Mouse (Mus musculus) heart, embryonic 14.5 days (tissue): Measurements from ENCODE around the gene Idh1. TPM values are rescaled to one million over a fixed set of nuclear protein-coding genes. Genes with fewer than 3 reads are reported as not detected.
A peak's percentile ranks its signal among the peaks of the same experiment; 100 is the strongest.

ENCODE experiments used
- ATAC-seq: fragments of 200-750 bp; cut with Nextera tagmentation; 2 replicates; pipeline ENCODE4 v1.8.0; 2017; ENCODE audit warnings: low read depth, moderate TSS enrichment; ENCODE audit not compliant: insufficient number of reproducible peaks, insufficient read depth, low FRiP score
- H3K27ac ChIP-seq, 2 experiments: fragments of 200-500 bp in 1 of 2; fragments of 300-500 bp in 1 of 2; sonication (generic) in 1 of 2; replicated peaks in 1 of 2; 2 replicates each; pipeline ENCODE4 v1.5.1; 2012 to 2014; ENCODE audit warnings: low read depth in 2 of 2, low read length in 2 of 2, control low read depth in 1 of 2, mild to moderate bottlenecking in 1 of 2, mixed read lengths in 1 of 2; ENCODE audit not compliant: control insufficient read depth in 1 of 2, insufficient read depth in 1 of 2
- H3K27me3 ChIP-seq: fragments of 300-500 bp; sonication (generic); 2 replicates; pipeline ENCODE4 v1.6.1; 2014; ENCODE audit warnings: mild to moderate bottlenecking, low read length, control low read depth; ENCODE audit not compliant: control insufficient read depth, insufficient read depth
- H3K36me3 ChIP-seq: fragments of 300-500 bp; sonication (generic); 2 replicates; pipeline ENCODE4 v1.6.1; 2014; ENCODE audit warnings: mild to moderate bottlenecking, control low read depth, low read length, mixed read lengths; ENCODE audit not compliant: control insufficient read depth, insufficient read depth
- H3K4me1 ChIP-seq, 2 experiments: fragments of 200-500 bp in 1 of 2; fragments of 300-500 bp in 1 of 2; sonication (generic) in 1 of 2; 2 replicates each; pipeline ENCODE4 v1.6.1; 2012 to 2014; ENCODE audit warnings: low read length in 2 of 2, control low read depth in 1 of 2, mixed read lengths in 1 of 2; ENCODE audit not compliant: control insufficient read depth in 2 of 2, insufficient read depth in 2 of 2
- H3K4me2 ChIP-seq: fragments of 300-500 bp; sonication (generic); 2 replicates; pipeline ENCODE4 v1.6.1; 2014; ENCODE audit warnings: mild to moderate bottlenecking, low read length
- H3K4me3 ChIP-seq, 2 experiments: fragments of 200-500 bp in 1 of 2; fragments of 300-500 bp in 1 of 2; sonication (generic) in 1 of 2; 2 replicates each; pipeline ENCODE4 v1.5.1; 2012 to 2014; ENCODE audit warnings: low read length in 2 of 2, mild to moderate bottlenecking in 2 of 2, control low read depth in 1 of 2, low read depth in 1 of 2, moderate library complexity in 1 of 2; ENCODE audit not compliant: control insufficient read depth in 1 of 2, insufficient read depth in 1 of 2
- H3K9ac ChIP-seq: fragments of 300-500 bp; sonication (generic); 2 replicates; pipeline ENCODE4 v1.6.1; 2014; ENCODE audit warnings: mild to moderate bottlenecking, low read length
- H3K9me3 ChIP-seq: fragments of 300-500 bp; sonication (generic); 2 replicates; pipeline ENCODE4 v1.6.1; 2016; ENCODE audit warnings: low read length, control low read depth; ENCODE audit not compliant: control insufficient read depth
- WGBS: fragments of 180-500 bp; shearing (Covaris S2); extraction: QIAGEN DNeasy Blood & Tissue Kit; methylation state at CpG from one replicate; pipeline ENCODE4 v1.1.7; 2014; 5-methylcytosine and 5-hydroxymethylcytosine counted together
- polyA plus RNA-seq: library from polyadenylated mRNA; unstranded; fragments of >200 nt; fragmentation: Nextera tagmentation; extraction: Ambion mirVana; gene quantifications from 2 replicates; pipeline ENCODE4 v1.2.1, GENCODE M21; 2014

Idh1 gene
- polyA plus RNA-seq, 1 experiment from 2014 or later = 74.3 TPM

DNA sequence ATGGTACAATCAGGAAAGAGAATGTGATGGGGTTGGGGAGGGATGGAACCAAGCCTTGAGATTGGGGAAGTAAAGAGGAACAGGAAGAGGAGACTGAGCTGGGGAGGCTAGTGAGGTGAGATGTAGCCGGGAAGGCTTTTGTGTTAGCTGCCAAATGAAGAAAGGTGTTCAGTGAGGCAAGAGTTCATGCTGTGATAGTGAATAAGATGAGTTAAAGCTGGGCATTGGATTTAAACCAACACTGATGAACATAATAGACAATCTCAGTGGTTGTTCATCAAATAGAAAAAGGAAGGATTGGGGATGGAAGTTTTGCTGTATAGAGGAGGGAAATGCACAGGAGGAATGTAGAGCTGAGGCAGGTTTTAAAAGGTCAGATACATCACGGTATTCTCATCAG is 26.9 kb upstream of the Idh1 start:
- Histone ChIP-seq H3K27me3 (no peaks in the 10 kb centered on the region), H3K9me3 (peaks cover 14% of the 10 kb centered on the region), H3K36me3 (peaks cover 37% of the 10 kb centered on the region), H3K4me2 (no peak overlapping the region), H3K4me1 (no peaks in the 10 kb centered on the region), H3K27ac (no peak overlapping the region), H3K9ac (no peak overlapping the region), H3K4me3 (no peak overlapping the region)
- ATAC-seq = no peak
- 80% methylated on average over 2 of the region's 2 CpGs for WGBS

DNA sequence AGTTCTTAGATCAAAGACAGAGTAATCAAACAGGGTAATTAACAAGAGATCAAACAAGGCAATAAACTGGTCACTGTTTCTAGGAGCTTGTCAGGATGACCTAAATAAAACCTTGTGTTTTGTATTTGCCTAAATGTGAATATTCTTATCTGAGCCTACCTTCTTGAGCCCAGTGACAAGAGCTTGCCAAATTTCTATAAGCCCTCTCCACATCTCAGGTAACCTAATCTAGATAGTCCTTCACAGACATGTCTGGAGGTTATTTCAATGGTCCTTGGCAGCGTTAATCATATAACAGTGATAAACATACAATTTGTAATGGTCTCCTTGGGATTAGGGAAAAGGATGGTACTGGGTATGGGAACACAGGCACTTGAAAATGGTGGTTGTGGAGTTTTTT is 18.0 kb upstream of the Idh1 start:
- H3K9me3 ChIP-seq = 0 out of 2 replicates have a peak, but pooled peaks cover 4% of the 10 kb centered on the region
- 79% methylated on average over 1 of the region's 1 CpGs for WGBS
- no peaks in the 10 kb centered on the region for H3K27me3 ChIP-seq
- no peak for ATAC-seq
- no peak overlapping the region for H3K4me3 ChIP-seq
- H3K27ac ChIP-seq = no peak overlapping the region
- H3K9ac ChIP-seq = no peak overlapping the region
- H3K36me3 ChIP-seq = peaks cover 68% of the 10 kb centered on the region
- no peak overlapping the region for H3K4me2 ChIP-seq
- no peaks in the 10 kb centered on the region for H3K4me1 ChIP-seq

DNA sequence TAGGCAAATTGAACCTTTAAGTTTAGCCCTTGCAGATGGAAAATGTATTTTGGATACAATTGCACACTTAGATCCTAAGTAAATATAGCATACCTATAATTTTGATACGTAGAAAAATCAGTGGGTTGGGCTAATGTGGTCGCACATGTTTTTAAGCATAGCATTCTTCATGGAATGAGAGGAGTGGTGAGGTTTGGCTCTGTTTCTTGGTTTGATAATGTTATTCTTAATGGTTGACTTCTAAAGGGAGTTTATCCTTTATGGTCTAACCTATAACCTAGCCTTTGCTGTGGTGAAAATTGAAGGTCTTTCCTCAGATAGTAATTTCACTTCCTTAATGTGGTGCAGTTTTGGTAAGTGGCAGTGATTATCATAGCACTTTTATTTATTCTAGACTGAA is 12.6 kb upstream of the Idh1 start:
- no peak for ATAC-seq
- Histone ChIP-seq H3K9me3 (no peaks in the 10 kb centered on the region), H3K4me1 (no peaks in the 10 kb centered on the region), H3K27ac (no peak overlapping the region), H3K27me3 (no peaks in the 10 kb centered on the region), H3K4me2 (no peak overlapping the region), H3K36me3 (peaks cover 53% of the 10 kb centered on the region), H3K9ac (no peak overlapping the region), H3K4me3 (no peak overlapping the region)
- 92% methylated on average over 2 of the region's 2 CpGs for WGBS

DNA sequence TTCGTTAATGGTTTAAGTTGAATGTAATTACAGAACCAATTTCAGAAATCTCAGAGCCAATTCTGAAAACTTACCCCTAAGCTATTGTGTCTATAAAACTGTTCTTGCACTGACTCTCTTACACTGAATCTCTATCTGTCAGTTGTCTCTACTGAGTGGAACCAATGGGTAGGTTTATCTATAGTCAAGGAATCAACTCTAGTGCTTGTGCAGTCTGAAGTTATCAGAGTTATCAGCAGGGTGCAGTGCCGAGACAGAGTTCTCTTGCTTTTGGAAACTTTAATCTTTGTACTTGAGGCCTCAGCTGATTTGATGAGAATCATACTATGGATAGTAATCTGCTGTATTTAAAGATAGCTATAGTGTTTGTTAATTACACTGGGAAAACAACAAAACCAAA is 12.1 kb upstream of the Idh1 start:
- H3K9ac ChIP-seq = no peak overlapping the region
- no peaks in the 10 kb centered on the region for H3K27me3 ChIP-seq
- H3K27ac ChIP-seq = no peak overlapping the region
- H3K4me1 ChIP-seq = no peaks in the 10 kb centered on the region
- H3K4me3 ChIP-seq = no peak overlapping the region
- no peaks in the 10 kb centered on the region for H3K9me3 ChIP-seq
- no peak overlapping the region for H3K4me2 ChIP-seq
- H3K36me3 ChIP-seq = peaks cover 53% of the 10 kb centered on the region
- no peak for ATAC-seq
- WGBS = 72% methylated on average over 2 of the region's 2 CpGs

DNA sequence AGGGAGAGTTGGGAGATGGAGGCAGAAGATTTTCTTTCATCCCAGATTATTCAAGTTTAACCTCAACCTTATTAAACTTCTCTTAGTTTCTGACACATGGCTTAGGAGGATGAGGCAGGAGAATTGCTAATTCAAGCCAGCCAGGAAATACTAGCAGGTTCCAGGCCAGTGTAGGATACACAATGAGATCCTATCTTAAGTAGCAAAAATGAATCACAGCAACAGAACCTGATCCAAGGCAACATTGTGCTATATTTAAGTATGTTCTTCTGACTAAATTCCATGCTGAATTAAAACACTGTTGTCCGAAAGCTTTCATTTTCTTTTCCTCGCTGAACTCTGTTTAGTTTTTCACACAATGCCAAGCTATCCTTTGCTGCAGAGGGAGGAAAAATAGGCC is 6.9 kb upstream of the Idh1 start:
- ATAC-seq = no peak

DNA sequence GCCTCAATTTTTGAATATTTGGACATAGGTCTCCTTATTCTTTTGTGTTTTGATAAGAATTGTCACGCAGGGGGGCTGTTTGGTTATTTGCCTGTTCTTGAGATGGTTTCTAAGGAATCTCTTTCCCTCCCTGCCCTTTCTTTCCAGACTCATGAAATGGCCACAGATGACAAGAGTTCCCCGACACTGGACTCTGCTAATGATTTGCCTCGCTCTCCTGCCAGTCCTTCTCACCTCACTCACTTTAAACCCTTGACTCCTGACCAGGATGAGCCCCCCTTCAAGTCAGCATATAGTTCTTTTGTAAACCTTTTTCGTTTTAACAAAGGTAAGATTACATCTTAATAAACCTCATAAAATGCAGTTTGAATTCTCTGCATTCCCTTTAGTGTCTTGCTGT is 3.9 kb upstream of the Idh1 start:
- Histone ChIP-seq H3K27ac (no peak overlapping the region), H3K4me3 (no peak overlapping the region), H3K4me2 (no peak overlapping the region), H3K9me3 (no peaks in the 10 kb centered on the region), H3K27me3 (no peaks in the 10 kb centered on the region), H3K4me1 (peaks cover 2 to 8% of the 10 kb centered on the region in 2 experiments; a peak in 2 of 4 replicates), H3K9ac (no peak overlapping the region), H3K36me3 (peaks cover 35% of the 10 kb centered on the region)
- no peak for ATAC-seq
- 81% methylated on average over 4 of the region's 4 CpGs for WGBS

More for the DNA sequence above, 6.9 kb upstream of the Idh1 start:
- H3K9me3 ChIP-seq = no peaks in the 10 kb centered on the region
- H3K4me1 ChIP-seq = no peaks in the 10 kb centered on the region
- no peak overlapping the region for H3K27ac ChIP-seq
- no peaks in the 10 kb centered on the region for H3K27me3 ChIP-seq
- H3K4me2 ChIP-seq = no peak overlapping the region
- H3K9ac ChIP-seq = no peak overlapping the region
- whole genome bisulfite sequencing = 87% methylated on average over 2 of the region's 2 CpGs
- H3K36me3 ChIP-seq = peaks cover 58% of the 10 kb centered on the region
- no peak overlapping the region for H3K4me3 ChIP-seq

DNA sequence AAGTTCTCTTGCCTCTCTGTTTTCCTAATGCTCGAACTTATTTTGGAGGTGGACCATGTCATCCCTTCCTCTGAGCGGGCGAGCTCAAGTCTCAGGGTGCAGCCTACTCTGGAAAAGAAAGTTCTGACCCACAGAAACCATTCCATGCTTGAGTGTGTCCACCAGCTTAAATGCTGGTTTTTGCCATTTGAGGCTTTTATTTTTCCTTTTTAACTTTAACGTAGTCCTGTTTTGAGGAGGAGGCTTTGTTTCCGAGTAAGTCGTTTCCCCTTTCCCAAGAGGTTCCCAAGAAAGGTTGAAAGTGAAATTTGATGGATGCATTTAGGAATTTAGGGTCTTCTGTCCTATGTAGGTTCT is 752 bp upstream of the Idh1 start:
- H3K9ac ChIP-seq = peak overlapping the region; percentile 92
- H3K4me1 ChIP-seq = peaks cover 2 to 8% of the 10 kb centered on the region in 2 experiments; a peak in 2 of 4 replicates
- no peaks in the 10 kb centered on the region for H3K9me3 ChIP-seq
- H3K36me3 ChIP-seq = peaks cover 12% of the 10 kb centered on the region
- H3K4me3 ChIP-seq = peak overlapping the region; percentile 87 to 89
- H3K27ac ChIP-seq = peak overlapping the region; percentile 51 to 82; a peak in 3 of 4 replicates
- WGBS = under 1% methylated on average over 6 of the region's 6 CpGs
- H3K27me3 ChIP-seq = no peaks in the 10 kb centered on the region
- ATAC-seq = 0 out of 2 replicates have a peak, but pooled peaks have one; percentile 4
- H3K4me2 ChIP-seq = peak overlapping the region; percentile 68

DNA sequence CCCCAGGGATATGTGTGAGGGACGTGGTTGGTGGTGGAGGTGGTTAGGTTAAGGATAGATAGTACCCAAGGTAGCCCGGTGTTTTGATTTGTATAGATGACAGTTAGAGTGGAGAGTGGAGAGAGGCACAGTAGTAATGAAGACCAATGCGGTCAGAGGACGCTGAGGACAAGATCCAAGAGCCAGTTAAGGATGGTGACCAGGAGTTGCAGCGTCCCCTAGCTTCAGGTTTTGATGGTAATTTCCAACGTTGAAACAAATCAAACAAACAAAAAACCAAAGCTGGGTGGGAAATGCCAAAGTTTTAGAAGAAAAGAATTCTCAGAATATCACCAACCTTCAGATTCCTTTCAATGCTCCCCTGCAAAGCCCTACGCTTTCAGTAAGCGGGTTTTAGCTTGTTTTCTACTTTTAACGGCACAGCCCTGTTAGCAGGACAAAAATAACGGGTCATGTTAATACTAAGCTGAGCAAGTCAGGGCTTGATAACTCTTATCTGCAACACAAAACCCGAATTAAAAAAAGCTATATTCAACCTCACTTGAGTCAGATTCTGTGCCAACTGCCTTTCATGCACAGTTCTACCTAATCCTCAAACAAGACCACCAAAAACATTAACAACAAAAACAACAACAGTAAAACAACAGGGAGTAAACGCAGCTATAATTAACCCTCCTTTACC is 635 bp downstream of the Idh1 start:
- no peak for ATAC-seq
- Histone ChIP-seq H3K27ac (peak overlapping the region; percentile 34 to 71), H3K4me1 (peaks cover 2 to 8% of the 10 kb centered on the region in 2 experiments; a peak in 2 of 4 replicates), H3K9ac (peak overlapping the region; percentile 72), H3K4me2 (peak overlapping the region; percentile 79), H3K9me3 (no peaks in the 10 kb centered on the region), H3K36me3 (peaks cover 4% of the 10 kb centered on the region; the same call in 1 of the 2 replicates), H3K4me3 (peak overlapping the region; percentile 58 to 89; a peak in 3 of 4 replicates), H3K27me3 (no peaks in the 10 kb centered on the region)
- 18% methylated on average over 12 of the region's 12 CpGs for WGBS
